Mouse (Mus musculus): Measurements from ENCODE around the gene Sept1. TPM values are rescaled to one million over a fixed set of nuclear protein-coding genes. Genes with fewer than 3 reads are reported as not detected.
A peak's percentile ranks its signal among the peaks of the same experiment; 100 is the strongest.

Gene Sept1
- total RNA-seq (2021) = 1 to 10 TPM; 2.8 TPM

- intact Hi-C loops (cut with DNase I) = no loop called here
- DNase-seq = peak; percentile 84 to 89
Observed at GRCm38 (mm10) chr7:127232622-127233367, at the start of gene Sept1, which contains the start of gene Zfp553. Sept1 (minus strand) TSS chr7:127233130. Zfp553 (plus strand) TSS chr7:127233061.

- intact Hi-C loops (cut with DNase I) = no loop called here
- no peak for DNase-seq
Observed at GRCm38 (mm10) chr7:127282190-127282589, 49.3 kb upstream of the Sept1 start.

GRCm38 (mm10) chr7:127281114-127281513 is 48.2 kb upstream of the Sept1 start:
- intact Hi-C loops (cut with DNase I) = no loop called here
- DNase-seq = no peak

DNA sequence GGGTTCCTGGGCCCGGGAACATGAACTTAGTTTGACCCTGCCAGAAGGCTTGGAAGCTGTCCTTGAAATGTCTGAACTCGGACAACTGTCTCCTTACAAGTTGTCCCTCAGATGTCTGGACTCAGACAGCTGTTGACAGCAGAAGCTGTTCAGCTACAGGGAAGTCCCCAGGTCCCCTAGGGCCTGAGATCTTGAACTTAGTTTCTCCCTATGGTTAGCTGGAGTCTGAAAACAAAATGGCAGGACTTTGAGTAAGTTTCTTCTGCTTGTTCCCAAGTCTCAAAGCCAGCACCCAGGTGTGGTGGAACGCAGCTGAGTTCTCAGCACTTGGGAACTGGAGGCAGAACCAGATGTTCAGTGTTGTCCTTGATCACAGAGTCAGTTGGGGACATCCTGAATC is 47.2 kb upstream of the Sept1 start:
- intact Hi-C loops (cut with DNase I) = no loop called here
- no peak for DNase-seq

GRCm38 (mm10) chr7:127278311-127278710 is 45.4 kb upstream of the Sept1 start:
- intact Hi-C loops (cut with DNase I) = no loop called here
- no peak for DNase-seq

- intact Hi-C loops (cut with DNase I) = no loop called here
- DNase-seq = no peak
Observed at GRCm38 (mm10) chr7:127276519-127276961, 43.6 kb upstream of the Sept1 start.

DNA sequence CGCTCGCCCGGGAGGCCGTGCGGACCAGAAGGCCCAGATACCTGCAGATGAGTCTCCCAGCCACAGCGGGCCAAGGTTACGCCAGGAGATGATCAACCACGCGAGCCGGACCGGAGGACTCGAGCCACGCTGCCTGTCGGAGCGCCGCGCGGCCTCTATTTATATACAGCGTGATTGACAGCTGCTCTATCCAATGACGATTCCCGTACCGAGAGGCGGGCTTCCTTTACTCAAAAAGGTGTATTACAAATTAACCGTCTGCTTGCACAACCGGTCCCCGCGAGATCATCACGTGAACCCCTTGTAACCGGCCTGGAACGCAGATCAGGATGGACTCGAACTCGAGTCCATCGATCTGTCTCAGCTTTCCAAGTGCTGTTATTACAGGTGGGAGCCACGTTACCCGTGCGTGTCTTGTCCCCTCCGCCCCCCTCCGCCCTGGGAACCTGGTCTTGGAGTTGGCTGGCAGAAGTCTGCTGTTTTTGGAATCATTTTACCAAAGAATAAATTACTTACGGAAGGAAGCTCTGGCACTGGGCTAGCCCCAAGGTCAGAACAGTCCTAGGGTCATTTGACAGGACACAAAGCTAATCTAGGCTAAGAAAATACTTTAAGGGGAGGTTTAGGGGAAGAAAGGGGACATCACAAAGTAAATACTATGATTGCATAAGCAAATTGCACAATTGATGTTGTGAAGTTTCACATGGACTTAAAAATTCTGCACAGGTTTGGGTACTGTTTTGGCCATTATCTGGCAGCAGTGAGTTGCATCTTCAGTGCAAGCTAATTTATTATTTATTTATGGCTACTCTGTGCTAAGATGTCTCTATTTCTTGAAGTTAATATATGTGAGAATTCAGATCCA is 41.2 kb upstream of the Sept1 start, which contains the start of gene Sephs2:
Gene Sephs2 (minus strand): TSS at position 131 of the 865 bp plus-strand sequence.
- intact Hi-C loops (cut with DNase I) = loop anchor here (2.0 kb wide), 1 partner anchor 13 kb away; the partner anchor contains the start of gene Dctpp1
- peak; percentile 98 for DNase-seq

DNA sequence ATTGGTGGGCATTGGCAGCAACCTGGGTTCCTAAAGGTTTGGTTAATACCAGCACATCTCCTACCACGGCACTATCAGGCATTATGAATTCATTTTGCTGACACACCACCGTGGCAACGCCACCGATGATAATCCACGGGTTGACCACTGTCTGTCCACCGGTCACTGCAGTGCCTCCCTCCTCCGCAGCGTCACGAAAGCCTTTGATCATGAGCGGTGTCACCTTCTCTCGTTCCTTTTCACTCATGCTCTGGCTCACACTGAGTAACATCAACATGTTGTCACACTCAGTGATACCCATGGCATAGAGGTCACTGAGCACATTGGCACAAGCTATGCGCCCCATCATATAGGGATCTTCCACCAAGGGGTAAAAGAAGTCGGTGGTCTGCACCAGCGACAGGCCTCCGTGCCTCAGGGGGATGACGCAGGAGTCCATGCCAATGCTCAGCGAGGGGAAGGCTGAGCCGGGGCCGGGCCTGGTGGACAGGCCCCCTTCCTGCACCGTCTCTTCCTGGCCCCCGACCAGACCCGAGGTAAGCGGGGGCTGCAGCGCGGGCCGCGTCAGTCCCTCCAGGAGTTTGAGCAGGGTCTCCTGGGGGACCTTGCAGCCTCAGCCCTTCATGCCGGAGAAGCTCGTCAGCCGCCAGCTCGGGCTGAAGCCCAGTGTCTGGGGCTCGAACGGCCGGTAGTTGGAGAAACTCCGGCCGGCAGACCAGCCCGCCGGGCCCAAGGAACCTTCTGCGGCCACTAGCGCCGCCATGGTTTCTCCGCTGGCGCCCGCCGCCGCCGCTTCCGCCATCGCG is 40.4 kb upstream of the Sept1 start:
- intact Hi-C loops (cut with DNase I) = no loop called here
- no peak for DNase-seq

DNA sequence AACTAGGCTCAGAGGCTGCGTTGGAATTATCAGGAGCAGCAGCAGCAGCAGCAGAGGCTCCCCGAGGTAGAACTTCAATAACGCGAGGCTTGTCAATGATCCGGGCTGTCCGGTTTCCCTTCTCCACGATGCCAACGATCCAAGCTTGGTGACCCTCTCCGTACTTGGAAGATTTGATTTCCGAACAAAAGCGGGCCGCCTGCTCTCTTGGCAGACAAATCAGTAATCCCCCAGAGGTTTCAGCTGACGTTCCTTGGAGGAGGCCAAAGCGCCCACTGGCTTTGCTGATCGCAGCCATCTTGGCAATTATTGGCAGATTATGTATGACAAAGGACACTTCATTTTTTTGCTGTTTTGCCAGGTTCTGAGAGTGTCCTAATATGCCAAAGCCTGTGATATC is 39.6 kb upstream of the Sept1 start:
- intact Hi-C loops (cut with DNase I) = no loop called here

DNA sequence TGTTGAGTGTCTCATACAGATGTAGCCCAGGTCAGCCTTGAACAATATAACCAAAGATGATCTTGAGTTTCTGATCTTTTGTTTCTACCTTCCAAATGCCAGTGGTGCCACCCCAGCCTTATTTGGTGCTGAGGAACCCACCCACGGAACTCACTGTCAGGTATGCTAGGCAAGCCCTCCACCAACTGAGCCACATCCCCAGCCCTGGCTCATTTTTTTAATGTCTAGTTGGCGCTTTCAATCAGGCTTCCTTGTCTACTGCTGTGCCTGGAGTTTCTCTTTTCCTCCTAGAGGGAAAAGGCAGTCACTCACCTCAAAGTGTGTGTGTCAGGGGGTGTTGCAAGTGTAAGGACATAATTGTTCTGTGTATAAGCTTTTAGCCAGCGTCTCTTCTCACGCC is 38.2 kb upstream of the Sept1 start:
- no peak for DNase-seq
- intact Hi-C loops (cut with DNase I) = no loop called here

More for the DNA sequence above, 39.6 kb upstream of the Sept1 start:
- DNase-seq = no peak

DNA sequence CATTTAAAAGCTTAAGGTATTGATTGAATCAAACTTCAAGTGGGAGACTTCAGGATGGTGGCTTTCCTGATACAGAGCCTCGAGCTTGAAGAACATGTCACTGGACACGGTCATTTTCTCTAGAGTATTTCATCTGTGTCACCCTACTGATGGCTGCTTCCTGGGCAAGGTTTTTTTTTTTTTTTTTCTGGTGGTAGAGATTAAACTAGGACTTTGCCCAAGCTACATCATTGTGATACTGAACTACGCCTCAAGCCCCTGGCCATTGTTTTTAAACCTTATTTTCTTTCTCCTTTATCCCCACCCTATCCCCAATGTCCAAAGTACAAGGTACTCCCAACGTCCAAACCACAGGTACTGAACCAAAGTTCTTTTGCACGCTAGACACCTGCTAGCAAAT is 37.7 kb upstream of the Sept1 start:
- intact Hi-C loops (cut with DNase I) = no loop called here
- no peak for DNase-seq

GRCm38 (mm10) chr7:127270256-127270655 is 37.3 kb upstream of the Sept1 start:
- no peak for DNase-seq
- intact Hi-C loops (cut with DNase I) = no loop called here

- DNase-seq = no peak
- intact Hi-C loops (cut with DNase I) = loop anchor here (5.0 kb wide), 1 partner anchor 79 kb away; no protein-coding TSS in a partner anchor
Observed at GRCm38 (mm10) chr7:127263526-127263925, 30.6 kb upstream of the Sept1 start.

DNA sequence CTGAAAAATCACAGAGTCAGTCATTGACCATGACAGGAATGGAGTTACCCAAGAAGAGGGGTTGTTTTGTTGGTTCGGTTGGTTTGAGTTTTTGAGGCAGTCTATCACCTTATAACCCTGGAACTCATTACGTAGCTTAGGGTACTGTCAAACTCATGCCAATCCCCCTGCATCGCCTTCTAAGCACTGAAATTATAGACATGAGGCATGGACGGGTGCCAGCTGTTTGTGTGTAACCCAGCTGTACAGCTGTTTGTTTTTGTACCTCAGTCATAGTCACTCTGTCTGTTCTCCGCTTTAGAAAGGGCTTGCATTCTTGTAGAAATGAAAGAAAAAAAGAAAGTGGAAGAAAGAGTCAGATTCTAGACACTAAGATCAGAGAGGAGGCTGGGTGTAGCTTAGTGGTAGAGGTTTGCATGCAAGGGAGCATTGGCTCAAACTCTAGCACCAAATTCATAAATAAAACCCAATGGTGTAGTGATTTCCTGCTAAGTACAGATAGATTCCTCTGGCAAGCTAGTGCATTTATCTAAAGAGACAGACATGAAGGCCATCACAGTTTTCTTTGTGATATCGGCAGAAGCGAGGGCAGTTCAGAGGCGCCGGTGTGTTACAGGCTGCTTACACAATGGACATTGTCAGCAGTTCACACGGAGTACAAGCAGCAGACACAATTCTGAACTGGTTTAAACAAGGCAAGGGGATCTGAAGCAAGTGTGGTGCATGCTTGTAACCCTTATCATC is 29.5 kb upstream of the Sept1 start:
- intact Hi-C loops (cut with DNase I) = loop anchor here (5.0 kb wide), 1 partner anchor 80 kb away; no protein-coding TSS in a partner anchor
- DNase-seq = no peak

DNA sequence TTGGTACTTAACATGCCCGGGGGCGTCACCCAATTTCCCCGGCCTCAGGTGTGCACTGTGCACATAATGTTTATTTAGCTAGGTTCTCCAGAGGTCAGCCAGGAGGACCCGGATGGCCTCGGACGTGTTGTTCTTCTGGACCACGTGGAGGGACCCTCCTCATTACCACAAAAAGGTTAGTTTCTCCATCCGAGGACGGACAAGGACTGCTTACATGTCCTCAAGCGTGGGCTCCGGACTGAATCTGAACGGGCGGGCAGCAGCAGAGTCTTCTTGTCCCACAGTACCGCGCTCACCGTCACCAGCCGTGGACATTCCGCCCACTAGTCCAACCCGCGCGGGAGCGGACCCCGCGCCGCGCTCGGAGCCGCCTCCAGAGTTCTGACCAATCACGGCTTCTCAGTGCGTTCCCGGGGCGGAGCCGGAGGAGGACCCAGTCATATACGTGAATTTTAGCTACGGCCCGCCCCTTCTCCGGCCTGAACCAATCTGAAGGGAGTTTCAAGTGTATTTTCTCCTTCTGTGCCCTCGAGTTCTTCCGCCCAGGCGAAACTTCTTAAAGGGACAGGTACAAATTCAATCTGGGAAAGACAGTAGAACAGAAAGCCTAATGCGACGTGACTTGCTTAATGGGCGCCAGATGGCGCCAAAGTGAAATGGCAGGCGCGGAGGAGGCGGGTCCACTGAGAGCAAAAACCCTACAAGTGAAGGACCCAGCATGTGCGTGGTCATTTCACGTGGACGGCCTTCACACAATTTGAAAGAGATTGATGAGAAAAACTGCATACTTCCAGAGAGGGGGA is 27.6 kb upstream of the Sept1 start, which contains the start of gene Dctpp1:
Gene Dctpp1 (minus strand): TSS at position 401 of the 803 bp plus-strand sequence.
- intact Hi-C loops (cut with DNase I) = loop anchor here (2.0 to 5.0 kb wide), 2 partner anchors 14 to 82 kb away; partner anchors contain the start of gene Sephs2
- peak; percentile 94 to 95 for DNase-seq

GRCm38 (mm10) chr7:127259186-127259905 is 26.4 kb upstream of the Sept1 start:
- intact Hi-C loops (cut with DNase I) = loop anchor here (5.0 kb wide), 1 partner anchor 253 kb away; the partner anchor contains the start of gene Srcap

GRCm38 (mm10) chr7:127256518-127256917 is 23.6 kb upstream of the Sept1 start:
- no peak for DNase-seq
- intact Hi-C loops (cut with DNase I) = loop anchor here (5.0 kb wide), 1 partner anchor 256 kb away; the partner anchor contains the start of gene Srcap

More at GRCm38 (mm10) chr7:127259186-127259905, 26.4 kb upstream of the Sept1 start:
- DNase-seq = no peak

GRCm38 (mm10) chr7:127255965-127256364 is 23.0 kb upstream of the Sept1 start:
- no peak for DNase-seq
- intact Hi-C loops (cut with DNase I) = loop anchor here (5.0 kb wide), 1 partner anchor 256 kb away; the partner anchor contains the start of gene Srcap

Data from heart, postnatal 36 days (tissue).